In the genomic region with DNA sequence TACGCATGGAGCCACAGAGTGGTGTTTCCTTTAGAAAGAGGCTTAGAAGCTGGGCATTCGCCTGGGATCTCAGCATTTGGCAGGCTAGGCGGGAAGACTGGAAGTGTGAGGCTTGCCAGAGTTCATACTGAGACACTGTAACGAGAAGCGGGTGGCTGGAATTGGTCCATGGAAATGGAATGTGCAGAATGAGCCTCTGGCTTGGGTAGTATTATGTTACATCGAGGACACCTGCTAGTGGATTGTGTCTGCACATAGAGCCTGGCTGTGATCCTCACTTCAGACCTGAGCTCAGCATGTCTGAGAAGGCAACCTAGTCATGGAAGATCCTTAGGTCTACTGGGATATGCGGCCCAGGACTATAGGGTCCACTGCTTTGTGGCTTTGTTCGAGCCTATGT, we compare ENCODE assay signal across 9 mouse cellular contexts.
DNase-seq lines count a peak whose midpoint lies in the region; ATAC-seq lines count a peak whose summit lies in the region.
"Had no signal": no experiment of that assay in that cellular context is flagged by ENCODE, and none has a peak within 500 bp of the region (broad histone marks: within the 10 kb centered on the region; RNA-seq: fewer than 3 reads in every experiment).

No protein-coding gene starts in this region.

- H3K36me3 ChIP-seq in midbrain, embryonic 14.5 days (ENCODE audit: control insufficient read depth, insufficient read depth, low read length) = no peaks in the 10 kb centered on the region
- H3K36me3 ChIP-seq in midbrain, embryonic 16.5 days (ENCODE audit: control insufficient read depth, insufficient read depth, low read length) = no peaks in the 10 kb centered on the region
- H3K36me3 ChIP-seq: neural tube, embryonic 13.5 days had no signal

- 0 out of 2 replicates have a peak, but pooled peaks cover 2% of the 10 kb centered on the region for H3K4me1 ChIP-seq in midbrain, embryonic 14.5 days (ENCODE audit: control insufficient read depth, insufficient read depth, low read length)
- 0 out of 2 replicates have a peak, but pooled peaks cover 4% of the 10 kb centered on the region for H3K4me1 ChIP-seq in midbrain, embryonic 16.5 days (ENCODE audit: control insufficient read depth, insufficient read depth, low read length)

- H3K4me3 ChIP-seq in midbrain, embryonic 14.5 days (replicated peaks; ENCODE audit: low read depth, low read length) = no peak overlapping the region
- H3K4me3 ChIP-seq in midbrain, embryonic 16.5 days (ENCODE audit: low read depth, low read length) = no peak overlapping the region
- H3K4me3 ChIP-seq: neural tube, embryonic 13.5 days had no signal

- peak; percentile 27 for DNase-seq in midbrain, embryonic 14.5 days
- peak; percentile 85 to 89 for DNase-seq in cerebellum, postnatal 36 days
- DNase-seq in gastrocnemius, postnatal 4 days (ENCODE audit: low spot score in 2 of 2) = peak; percentile 55 to 86
- DNase-seq in kidney, postnatal 10 days = peak; percentile 73
- DNase-seq in lung, postnatal 25 days (ENCODE audit: low spot score) = peak; percentile 60
- DNase-seq in natural killer cell, adult 2 months (ENCODE audit: low spot score in 2 of 2) = no peak
- DNase-seq in urinary bladder, postnatal 10 days (ENCODE audit: low spot score) = no peak

- H3K9ac ChIP-seq in midbrain, embryonic 14.5 days (replicated peaks; ENCODE audit: low read length) = no peak overlapping the region
- H3K9ac ChIP-seq in midbrain, embryonic 16.5 days (ENCODE audit: low read depth, low read length) = no peak overlapping the region
- H3K9ac ChIP-seq: neural tube, embryonic 13.5 days had no signal

- WGBS in midbrain, embryonic 14.5 days = 91% methylated on average over 8 of the region's 8 CpGs
- WGBS in midbrain, embryonic 16.5 days = 84% methylated on average over 8 of the region's 8 CpGs

- no peak overlapping the region for H3K4me2 ChIP-seq in midbrain, embryonic 14.5 days (ENCODE audit: low read length)
- H3K4me2 ChIP-seq in midbrain, embryonic 16.5 days (ENCODE audit: low read length) = no peak overlapping the region
- H3K4me2 ChIP-seq: neural tube, embryonic 13.5 days had no signal

- H3K27me3 ChIP-seq in midbrain, embryonic 14.5 days (ENCODE audit: control insufficient read depth, insufficient read depth, low read length) = no peaks in the 10 kb centered on the region
- H3K27me3 ChIP-seq in midbrain, embryonic 16.5 days (ENCODE audit: control insufficient read depth, insufficient read depth, low read depth, low read length) = no peaks in the 10 kb centered on the region
- H3K27me3 ChIP-seq: neural tube, embryonic 13.5 days had no signal

- no peak overlapping the region for H3K27ac ChIP-seq in midbrain, embryonic 14.5 days (replicated peaks; ENCODE audit: low read depth, low read length)
- H3K27ac ChIP-seq in midbrain, embryonic 16.5 days (ENCODE audit: low read length) = no peak overlapping the region
- H3K27ac ChIP-seq: neural tube, embryonic 13.5 days had no signal

- no peaks in the 10 kb centered on the region for H3K9me3 ChIP-seq in midbrain, embryonic 14.5 days (ENCODE audit: control insufficient read depth, low read length)
- no peaks in the 10 kb centered on the region for H3K9me3 ChIP-seq in midbrain, embryonic 16.5 days (replicated peaks; ENCODE audit: control insufficient read depth, low read length, poor library complexity, severe bottlenecking)
- H3K9me3 ChIP-seq: neural tube, embryonic 13.5 days had no signal

- ATAC-seq in midbrain, embryonic 14.5 days (ENCODE audit: low FRiP score, low TSS enrichment) = no peak
- ATAC-seq in midbrain, embryonic 16.5 days = no peak

Comparison
In these comparisons a context has a peak if more than half of its experiments do, and no peak if none do; other contexts are left out.
1. DNase-seq: peak in midbrain, embryonic 14.5 days (single experiment), cerebellum, postnatal 36 days (2 of 2), gastrocnemius, postnatal 4 days (2 of 2), kidney, postnatal 10 days (single experiment) and lung, postnatal 25 days (single experiment); none in natural killer cell, adult 2 months (0 of 2) and urinary bladder, postnatal 10 days (single experiment).